15 mouse cellular contexts compared by ENCODE assay signal in genomic region chr2:93452057-93452456, GRCm38 (mm10). TPM values are rescaled to one million over a fixed set of nuclear protein-coding genes. Genes with fewer than 3 reads are reported as not detected.
DNase-seq lines count a peak whose midpoint lies in the region; ATAC-seq and TF ChIP-seq lines count a peak whose summit lies in the region.
"Had no signal": no experiment of that assay in that cellular context is flagged by ENCODE, and none has a peak within 500 bp of the region (broad histone marks: within the 10 kb centered on the region; RNA-seq: fewer than 3 reads in every experiment).

No protein-coding gene starts in this region.

- no peak for TF ChIP-seq CTCF in intestine, postnatal 0 days (IDR thresholded peaks at IDR 0.05; ENCODE audit: low read depth)
- no peak for TF ChIP-seq CTCF in liver, postnatal 0 days (IDR thresholded peaks at IDR 0.05; ENCODE audit: low read depth)

- H3K9ac ChIP-seq in lung, embryonic 16.5 days (ENCODE audit: low read length): no peak overlapping the region
- H3K9ac ChIP-seq in intestine, postnatal 0 days (ENCODE audit: low read depth, low read length): peak overlapping the region; percentile 27; the same call in 1 of the 2 replicates
- H3K9ac ChIP-seq in liver, postnatal 0 days (replicated peaks): peak overlapping the region; percentile 45
- H3K9ac ChIP-seq: hindbrain, embryonic 14.5 days; midbrain, embryonic 12.5 days had no signal

- ATAC-seq in lung, embryonic 16.5 days (ENCODE audit: low read depth): no peak
- no peak for ATAC-seq in intestine, postnatal 0 days
- no peak for ATAC-seq in liver, postnatal 0 days
- ATAC-seq: activated CD4-positive, CD25-positive, alpha-beta regulatory T cell, adult 4 months; forebrain, embryonic 14.5 days had no signal

- peaks cover 31% of the 10 kb centered on the region for H3K27me3 ChIP-seq in heart, embryonic 10.5 days (ENCODE audit: insufficient read depth, poor library complexity, severe bottlenecking)
- H3K27me3 ChIP-seq in lung, embryonic 16.5 days (ENCODE audit: control insufficient read depth, insufficient read depth, low read depth, low read length): no peaks in the 10 kb centered on the region
- no peaks in the 10 kb centered on the region for H3K27me3 ChIP-seq in intestine, postnatal 0 days (replicated peaks; ENCODE audit: control insufficient read depth, insufficient read depth, low read length)
- no peaks in the 10 kb centered on the region for H3K27me3 ChIP-seq in liver, postnatal 0 days (ENCODE audit: insufficient read depth, low read length)

- 73% methylated on average over 6 of the region's 6 CpGs for WGBS in heart, embryonic 10.5 days
- 59% methylated on average over 6 of the region's 6 CpGs for WGBS in lung, embryonic 16.5 days
- 49% methylated on average over 6 of the region's 6 CpGs for WGBS in intestine, postnatal 0 days
- WGBS in liver, postnatal 0 days (ENCODE audit: insufficient replicate concordance): 71% methylated on average over 6 of the region's 6 CpGs

- intact Hi-C loops in heart, postnatal 14 days (cut with DNase I): no loop called here

- H3K4me2 ChIP-seq in lung, embryonic 16.5 days (ENCODE audit: low read depth, low read length): no peak overlapping the region
- H3K4me2 ChIP-seq in intestine, postnatal 0 days (replicated peaks; ENCODE audit: low read depth): peak overlapping the region; percentile 40
- H3K4me2 ChIP-seq in liver, postnatal 0 days (ENCODE audit: low read depth, low read length): peak overlapping the region; percentile 24; the same call in 1 of the 2 replicates
- H3K4me2 ChIP-seq: hindbrain, embryonic 14.5 days; midbrain, embryonic 12.5 days had no signal

- no peak for DNase-seq in heart, embryonic 10.5 days (ENCODE audit: low spot score)
- no peak for DNase-seq in heart, postnatal 14 days
- DNase-seq in lung, adult 18-20 months: no peak
- DNase-seq in liver, postnatal 0 days: no peak
- no peak for DNase-seq in left cerebral cortex, adult 18-20 months (ENCODE audit: low spot score in 2 of 2)
- no peak for DNase-seq in B cell, adult 2 months
- DNase-seq: heart, adult 18-20 months; lung, postnatal 10 days; right cerebral cortex, postnatal 14 days had no signal

- H3K4me3 ChIP-seq in heart, embryonic 10.5 days: no peak overlapping the region
- no peak overlapping the region for H3K4me3 ChIP-seq in lung, embryonic 16.5 days (ENCODE audit: low read length)
- no peak overlapping the region for H3K4me3 ChIP-seq in intestine, postnatal 0 days (ENCODE audit: low read depth, low read length)
- no peak overlapping the region for H3K4me3 ChIP-seq in liver, postnatal 0 days (ENCODE audit: low read depth, low read length)
- H3K4me3 ChIP-seq: midbrain, embryonic 12.5 days had no signal

- no peaks in the 10 kb centered on the region for H3K36me3 ChIP-seq in heart, embryonic 10.5 days
- H3K36me3 ChIP-seq in lung, embryonic 16.5 days (ENCODE audit: control insufficient read depth, insufficient read depth, low read length): no peaks in the 10 kb centered on the region
- H3K36me3 ChIP-seq in intestine, postnatal 0 days (ENCODE audit: control insufficient read depth, insufficient read depth): no peaks in the 10 kb centered on the region
- H3K36me3 ChIP-seq in liver, postnatal 0 days (replicated peaks; ENCODE audit: insufficient read depth, low read length): peaks cover 8% of the 10 kb centered on the region; the same call in 1 of the 2 replicates
- H3K36me3 ChIP-seq: midbrain, embryonic 12.5 days had no signal

- TF ChIP-seq EP300 in liver, postnatal 0 days (IDR thresholded peaks at IDR 0.05; ENCODE audit: low read depth): 0 out of 2 replicates have a peak, but pooled peaks have one; percentile 16

- H3K9me3 ChIP-seq in heart, embryonic 10.5 days: no peaks in the 10 kb centered on the region
- H3K9me3 ChIP-seq in lung, embryonic 16.5 days (ENCODE audit: control insufficient read depth, low read length): no peaks in the 10 kb centered on the region
- no peaks in the 10 kb centered on the region for H3K9me3 ChIP-seq in intestine, postnatal 0 days (ENCODE audit: control insufficient read depth)
- H3K9me3 ChIP-seq in liver, postnatal 0 days (ENCODE audit: low read length): no peaks in the 10 kb centered on the region
- H3K9me3 ChIP-seq: midbrain, embryonic 12.5 days had no signal

- 0 out of 2 replicates have a peak overlapping the region, but pooled peaks have one; percentile 31 for H3K27ac ChIP-seq in heart, embryonic 10.5 days
- peak overlapping the region; percentile 41 for H3K27ac ChIP-seq in lung, embryonic 16.5 days (ENCODE audit: low read length)
- H3K27ac ChIP-seq in intestine, postnatal 0 days (ENCODE audit: low read depth, low read length): peak overlapping the region; percentile 78
- H3K27ac ChIP-seq in liver, postnatal 0 days (ENCODE audit: low read depth): peak overlapping the region; percentile 80; the same call in 1 of the 2 replicates
- H3K27ac ChIP-seq: hindbrain, embryonic 14.5 days; midbrain, embryonic 12.5 days had no signal

- H3K4me1 ChIP-seq in heart, embryonic 10.5 days: peaks cover 61% of the 10 kb centered on the region
- peaks cover 56% of the 10 kb centered on the region for H3K4me1 ChIP-seq in lung, embryonic 16.5 days (replicated peaks; ENCODE audit: control insufficient read depth, insufficient read depth, low read length)
- H3K4me1 ChIP-seq in intestine, postnatal 0 days (replicated peaks; ENCODE audit: control insufficient read depth, insufficient read depth, low read length): peaks cover 38% of the 10 kb centered on the region
- H3K4me1 ChIP-seq in liver, postnatal 0 days (ENCODE audit: insufficient read depth): peaks cover 91% of the 10 kb centered on the region
- H3K4me1 ChIP-seq: midbrain, embryonic 12.5 days had no signal

RNA-seq across cellular contexts. Expression of gene Cd82, which starts 10.9 kb away (rescaled TPM):
- 12.9 and 16.6 TPM in 2 replicates for polyA plus RNA-seq in heart, embryonic 10.5 days (2016; fragmentation: Nextera tagmentation; extraction: Ambion mirVana)
- 10 to 100 TPM; 10.6 to 12.1 TPM for total RNA-seq in heart, postnatal 14 days (2021)
- 63.6 and 81.5 TPM in 2 replicates for polyA plus RNA-seq in lung, embryonic 16.5 days (2015; fragmentation: Nextera tagmentation; extraction: Ambion mirVana)
- 184 and 199 TPM in 2 replicates for polyA plus RNA-seq in intestine, postnatal 0 days (2015; fragmentation: Nextera tagmentation; extraction: Ambion mirVana)
- 81.0 and 87.7 TPM in 2 replicates for polyA plus RNA-seq in liver, postnatal 0 days (2015; fragmentation: Nextera tagmentation; extraction: Ambion mirVana)
- 10 to 100 TPM; 12.8 to 15.4 TPM for total RNA-seq in left cerebral cortex, adult 18-20 months (2021)
